Mouse (Mus musculus) myocyte (in vitro differentiated cells): Measurements from ENCODE around the gene Nr2e1.

Experiments used
- E2F4 ChIP-seq: IDR thresholded peaks from one replicate; pipeline ENCODE4 v1.6.1; 2011; ENCODE audit warnings: mild to moderate bottlenecking, control low read depth, moderate library complexity; ENCODE audit not compliant: insufficient read depth
- MYOG ChIP-seq, 3 experiments: IDR thresholded peaks; one replicate each; pipeline ENCODE4 v1.6.1; 2011; ENCODE audit warnings: control low read depth in 2 of 3, low read depth in 2 of 3, mild to moderate bottlenecking in 2 of 3; ENCODE audit not compliant: insufficient read length in 2 of 3, control insufficient read depth in 1 of 3, insufficient read depth in 1 of 3
- POLR2A ChIP-seq: IDR thresholded peaks from one replicate; pipeline ENCODE4 v1.6.1; 2011; ENCODE audit warnings: low read depth, mild to moderate bottlenecking, control low read depth, moderate library complexity; ENCODE audit not compliant: insufficient read length
- SRF ChIP-seq: IDR thresholded peaks from one replicate; pipeline ENCODE4 v1.6.1; 2011; ENCODE audit warnings: low read depth; ENCODE audit not compliant: control insufficient read depth, insufficient read length
- TCF3 ChIP-seq: IDR thresholded peaks from one replicate; pipeline ENCODE4 v1.6.1; 2011; ENCODE audit warnings: low read depth, control low read depth; ENCODE audit not compliant: insufficient read length

DNA sequence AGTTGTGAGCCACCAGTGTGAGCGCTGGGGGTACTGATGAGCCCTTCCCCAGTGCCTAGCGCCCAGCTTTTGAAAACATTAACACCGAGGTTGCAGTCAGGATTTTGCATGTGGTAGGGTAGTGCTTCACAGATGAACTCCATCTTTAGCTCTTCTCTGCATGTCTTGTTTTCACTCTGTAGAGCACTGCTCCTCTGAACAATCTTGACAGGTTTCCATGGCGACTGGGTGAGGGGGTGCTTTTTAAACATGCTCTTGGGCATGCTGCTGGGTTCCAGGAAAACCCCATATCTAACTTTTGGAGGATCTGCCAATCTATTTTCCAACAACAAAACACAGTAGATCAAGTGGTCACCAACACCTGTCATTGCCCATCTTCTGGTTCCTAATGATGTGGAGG, 23.3 kb upstream of the Nr2e1 start:
- TF ChIP-seq POLR2A (no peak), SRF (no peak), TCF3 (no peak), MYOG (IDR thresholded peaks at IDR 0.05; ENCODE audit: control insufficient read depth in 1 of 3, insufficient read depth in 1 of 3, insufficient read length in 2 of 3, low read depth in 2 of 3) (no peak), E2F4 (no peak)
